Mouse (Mus musculus) cortical plate, adult 2 months (tissue): ENCODE measurements around the gene Zfp296. TPM values are rescaled to one million over a fixed set of nuclear protein-coding genes. Genes with fewer than 3 reads are reported as not detected.

Experiments
- H3K27ac ChIP-seq: fragments of 200-500 bp; 2 replicates; pipeline ENCODE4 v1.5.1; 2012; ENCODE audit warnings: low read length, control low read depth, inconsistent platforms; ENCODE audit not compliant: insufficient read depth
- H3K4me1 ChIP-seq: fragments of 200-500 bp; 2 replicates; pipeline ENCODE4 v1.6.1; 2011; ENCODE audit warnings: low read length; ENCODE audit not compliant: control insufficient read depth, insufficient read depth
- H3K4me3 ChIP-seq: fragments of 200-500 bp; 2 replicates; pipeline ENCODE4 v1.5.1; 2011; ENCODE audit warnings: mild to moderate bottlenecking, low read length, control low read depth; ENCODE audit not compliant: insufficient read depth
- CTCF ChIP-seq: fragments of 200-500 bp; IDR thresholded peaks from 2 replicates; pipeline ENCODE4 v1.5.1; 2011; ENCODE audit warnings: mild to moderate bottlenecking, control low read depth, low read length; ENCODE audit not compliant: insufficient read depth; ENCODE audit errors: extremely low read depth
- POLR2A ChIP-seq: fragments of 200-500 bp; IDR thresholded peaks from 2 replicates; pipeline ENCODE4 v1.6.1; 2011; ENCODE audit warnings: mild to moderate bottlenecking, low read length, control low read depth; ENCODE audit not compliant: insufficient read depth; ENCODE audit errors: extremely low read depth
- polyA plus RNA-seq: library from polyadenylated mRNA; depleted of rRNA; stranded (reverse); fragments of >200 nt; gene quantifications from 2 replicates; pipeline ENCODE4 v1.2.3, GENCODE M21; 2012

The Zfp296 gene
- polyA plus RNA-seq, 1 experiment: 3.3 TPM

DNA sequence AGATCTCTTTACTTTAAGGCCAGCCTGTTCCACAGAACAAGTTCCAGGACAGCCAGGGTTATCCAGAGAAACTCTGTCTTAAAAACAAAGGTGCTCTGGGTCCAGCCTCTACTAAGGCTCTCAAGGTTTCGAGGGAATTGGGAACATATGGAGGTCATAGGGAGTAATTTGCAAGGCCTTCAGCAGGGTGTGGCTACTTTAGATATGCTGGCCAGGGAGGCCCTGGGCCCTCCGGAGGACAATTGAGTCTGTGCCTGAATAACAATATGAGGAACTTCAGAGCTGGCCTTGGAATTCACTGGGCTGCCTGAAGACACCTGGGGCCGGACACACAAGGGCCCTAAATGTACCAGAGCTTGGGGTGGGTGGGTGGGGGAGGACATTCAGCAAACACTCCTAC, 1.5 kb upstream of the Zfp296 start:
- Histone ChIP-seq H3K4me1 (no peaks in the 10 kb centered on the region), H3K27ac (no peak overlapping the region), H3K4me3 (no peak overlapping the region)
- TF ChIP-seq CTCF (no peak), POLR2A (no peak)

GRCm38 (mm10) chr7:19577877-19578414, 859 bp downstream of the Zfp296 start:
- TF ChIP-seq POLR2A: no peak
- TF ChIP-seq CTCF: no peak
- H3K4me3 ChIP-seq: peak overlapping the region; percentile 49
- no peak overlapping the region for H3K27ac ChIP-seq
- no peaks in the 10 kb centered on the region for H3K4me1 ChIP-seq

GRCm38 (mm10) chr7:19578436-19578835, 1.3 kb downstream of the Zfp296 start:
- TF ChIP-seq POLR2A: no peak
- no peak for TF ChIP-seq CTCF
- H3K4me1 ChIP-seq: no peaks in the 10 kb centered on the region
- H3K27ac ChIP-seq: no peak overlapping the region
- H3K4me3 ChIP-seq: peak overlapping the region; percentile 49; the same call in 1 of the 2 replicates

GRCm38 (mm10) chr7:19579751-19580150, 2.7 kb downstream of the Zfp296 start:
- Histone ChIP-seq H3K27ac (no peak overlapping the region), H3K4me3 (no peak overlapping the region), H3K4me1 (no peaks in the 10 kb centered on the region)
- TF ChIP-seq POLR2A (no peak), CTCF (no peak)

- Histone ChIP-seq H3K27ac (no peak overlapping the region), H3K4me3 (no peak overlapping the region), H3K4me1 (no peaks in the 10 kb centered on the region)
- no peak for TF ChIP-seq CTCF
- no peak for TF ChIP-seq POLR2A
Observed at GRCm38 (mm10) chr7:19580634-19581033, 3.5 kb downstream of the Zfp296 start.

- Histone ChIP-seq H3K4me3 (no peak overlapping the region), H3K4me1 (peaks cover 3% of the 10 kb centered on the region), H3K27ac (no peak overlapping the region)
- TF ChIP-seq POLR2A (no peak), CTCF (no peak)
Observed at GRCm38 (mm10) chr7:19586269-19586668, 9.2 kb downstream of the Zfp296 start.

- Histone ChIP-seq H3K4me1 (peaks cover 3% of the 10 kb centered on the region), H3K4me3 (no peak overlapping the region), H3K27ac (no peak overlapping the region)
- TF ChIP-seq POLR2A: no peak
- TF ChIP-seq CTCF: peak; percentile 58
Observed at GRCm38 (mm10) chr7:19589207-19589606, 12.1 kb downstream of the Zfp296 start.

DNA sequence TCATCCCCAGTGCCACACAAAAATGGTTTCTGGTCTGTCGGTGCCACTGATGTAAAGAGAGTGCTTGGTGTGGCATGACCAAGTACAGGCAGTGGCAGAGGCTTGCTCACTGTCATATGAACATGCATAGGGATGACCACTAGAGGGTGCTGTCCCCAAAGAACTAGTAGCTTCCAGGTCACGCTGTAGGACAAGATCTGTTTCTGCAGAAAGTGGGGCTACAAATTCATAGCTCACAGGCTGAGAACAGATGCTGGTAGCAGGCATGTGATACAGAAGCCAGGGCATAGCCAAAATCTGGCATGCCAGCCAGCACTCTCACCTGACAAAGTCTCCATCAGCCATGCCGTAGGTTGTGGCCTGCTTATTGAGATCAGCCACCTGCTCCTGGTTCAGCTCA, 12.8 kb downstream of the Zfp296 start:
- no peak overlapping the region for H3K27ac ChIP-seq
- TF ChIP-seq CTCF (peak; percentile 83), POLR2A (no peak)

GRCm38 (mm10) chr7:19593061-19593730, 16.1 kb downstream of the Zfp296 start:
- Histone ChIP-seq H3K4me3 (no peak overlapping the region), H3K4me1 (peaks cover 3% of the 10 kb centered on the region), H3K27ac (no peak overlapping the region)
- TF ChIP-seq CTCF: no peak
- TF ChIP-seq POLR2A: no peak

More for the DNA sequence above, 12.8 kb downstream of the Zfp296 start:
- Histone ChIP-seq H3K4me3 (no peak overlapping the region), H3K4me1 (peaks cover 3% of the 10 kb centered on the region)

DNA sequence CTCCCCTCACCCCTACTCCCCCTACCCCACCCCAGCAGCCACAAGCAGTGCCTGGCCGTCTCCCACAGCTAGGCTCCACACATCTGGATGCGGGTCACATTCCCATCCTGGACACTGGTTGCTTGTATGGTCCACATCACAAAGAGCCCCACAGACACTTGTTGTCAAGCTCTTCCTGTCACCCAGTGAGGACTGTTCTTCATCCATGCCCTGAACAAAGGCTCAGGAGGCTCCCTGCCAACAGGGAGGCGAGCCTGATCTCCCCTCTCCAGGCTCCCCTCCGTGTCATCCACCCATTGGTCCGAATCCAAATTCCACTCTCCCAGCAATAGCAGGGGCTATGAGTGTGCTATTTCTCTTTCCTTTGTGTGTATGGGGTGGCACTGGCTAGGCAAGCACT, 23.5 kb downstream of the Zfp296 start:
- Histone ChIP-seq H3K4me3 (no peak overlapping the region), H3K27ac (0 out of 2 replicates have a peak overlapping the region, but pooled peaks have one; percentile 75)
- TF ChIP-seq CTCF (no peak), POLR2A (no peak)

DNA sequence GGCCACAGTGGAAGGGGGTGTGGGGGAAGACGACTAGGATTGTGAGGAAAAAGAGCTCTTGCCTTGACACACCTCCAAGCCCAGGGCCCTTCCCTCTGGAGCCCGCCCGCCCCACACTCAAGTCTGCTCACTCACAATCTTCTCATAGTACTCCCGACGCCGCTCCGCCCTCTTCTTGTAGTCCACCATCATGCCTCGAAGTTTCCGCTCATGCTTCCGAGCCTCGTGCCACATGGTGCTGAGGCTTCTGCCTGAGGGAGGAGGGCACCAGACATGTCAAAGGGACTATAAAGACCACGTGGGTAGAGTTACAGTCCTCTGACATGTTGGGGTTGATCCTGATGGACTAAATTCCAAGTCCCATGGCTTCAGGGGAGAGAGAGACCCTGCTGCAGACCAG, 26.0 kb downstream of the Zfp296 start:
- Histone ChIP-seq H3K4me1 (peaks cover 14% of the 10 kb centered on the region), H3K27ac (no peak overlapping the region; the same call in 1 of the 2 replicates), H3K4me3 (peak overlapping the region; percentile 95; the same call in 1 of the 2 replicates)
- TF ChIP-seq CTCF: no peak
- no peak for TF ChIP-seq POLR2A

More for the DNA sequence above, 23.5 kb downstream of the Zfp296 start:
- H3K4me1 ChIP-seq: peaks cover 14% of the 10 kb centered on the region
